Mouse (Mus musculus): ENCODE results near the gene Crocc2. TPM values are rescaled to one million over a fixed set of nuclear protein-coding genes. Genes with fewer than 3 reads are reported as not detected.

The Crocc2 gene
- total and polyA plus RNA-seq, 2 experiments from 2014 or later, result 0.08 to 0.34 TPM

GRCm38 (mm10) chr1:93225731-93226520 lies 57.4 kb downstream of the Crocc2 start:
- Histone ChIP-seq H3K9me3 (replicated peaks; ENCODE audit: control insufficient read depth, low read length) (no peaks in the 10 kb centered on the region), H3K36me3 (replicated peaks; ENCODE audit: control insufficient read depth, insufficient read depth, low read length) (no peaks in the 10 kb centered on the region), H3K4me1 (ENCODE audit: control insufficient read depth, insufficient read depth) (0 out of 2 replicates have a peak, but pooled peaks cover 11% of the 10 kb centered on the region), H3K4me3 (ENCODE audit: low read depth, low read length) (no peak overlapping the region), H3K27me3 (ENCODE audit: control insufficient read depth, insufficient read depth, low read length) (no peaks in the 10 kb centered on the region), H3K9ac (replicated peaks; ENCODE audit: low read depth, low read length) (no peak overlapping the region), H3K4me2 (ENCODE audit: low read depth, low read length) (no peak overlapping the region), H3K27ac (ENCODE audit: low read depth) (no peak overlapping the region)
- TF ChIP-seq CTCF (IDR thresholded peaks at IDR 0.05; ENCODE audit: low read depth) (no peak), EP300 (IDR thresholded peaks at IDR 0.05; ENCODE audit: low read depth) (no peak)
- no peak for ATAC-seq (ENCODE audit: insufficient read depth, low read depth)
- 81% methylated on average over 5 of the region's 5 CpGs for whole genome bisulfite sequencing
- DNase-seq (ENCODE audit: low spot score), result no peak

GRCm38 (mm10) chr1:93227303-93227975 lies 58.9 kb downstream of the Crocc2 start:
- no peak overlapping the region for H3K9ac ChIP-seq (replicated peaks; ENCODE audit: low read depth, low read length)
- ATAC-seq (ENCODE audit: insufficient read depth, low read depth), result no peak
- H3K4me2 ChIP-seq (ENCODE audit: low read depth, low read length), result no peak overlapping the region
- no peaks in the 10 kb centered on the region for H3K27me3 ChIP-seq (ENCODE audit: control insufficient read depth, insufficient read depth, low read length)
- H3K9me3 ChIP-seq (replicated peaks; ENCODE audit: control insufficient read depth, low read length), result no peaks in the 10 kb centered on the region
- TF ChIP-seq EP300 (IDR thresholded peaks at IDR 0.05; ENCODE audit: low read depth) (no peak), CTCF (IDR thresholded peaks at IDR 0.05; ENCODE audit: low read depth) (no peak)
- H3K36me3 ChIP-seq (replicated peaks; ENCODE audit: control insufficient read depth, insufficient read depth, low read length), result no peaks in the 10 kb centered on the region
- 72% methylated on average over 7 of the region's 7 CpGs for WGBS
- H3K4me1 ChIP-seq (ENCODE audit: control insufficient read depth, insufficient read depth), result 0 out of 2 replicates have a peak, but pooled peaks cover 11% of the 10 kb centered on the region
- no peak for DNase-seq (ENCODE audit: low spot score)
- no peak overlapping the region for H3K27ac ChIP-seq (ENCODE audit: low read depth)
- H3K4me3 ChIP-seq (ENCODE audit: low read depth, low read length), result no peak overlapping the region

GRCm38 (mm10) chr1:93227976-93228365 lies 59.4 kb downstream of the Crocc2 start:
- 0 out of 2 replicates have a peak, but pooled peaks cover 11% of the 10 kb centered on the region for H3K4me1 ChIP-seq (ENCODE audit: control insufficient read depth, insufficient read depth)
- no peak overlapping the region for H3K4me3 ChIP-seq (ENCODE audit: low read depth, low read length)
- no peak overlapping the region for H3K9ac ChIP-seq (replicated peaks; ENCODE audit: low read depth, low read length)
- no peak overlapping the region for H3K27ac ChIP-seq (ENCODE audit: low read depth)
- 92% methylated on average over 7 of the region's 7 CpGs for WGBS
- ATAC-seq (ENCODE audit: insufficient read depth, low read depth) (no peak), DNase-seq (ENCODE audit: low spot score) (no peak)
- no peaks in the 10 kb centered on the region for H3K9me3 ChIP-seq (replicated peaks; ENCODE audit: control insufficient read depth, low read length)
- H3K4me2 ChIP-seq (ENCODE audit: low read depth, low read length), result no peak overlapping the region
- H3K36me3 ChIP-seq (replicated peaks; ENCODE audit: control insufficient read depth, insufficient read depth, low read length), result no peaks in the 10 kb centered on the region
- no peak for TF ChIP-seq CTCF (IDR thresholded peaks at IDR 0.05; ENCODE audit: low read depth)
- TF ChIP-seq EP300 (IDR thresholded peaks at IDR 0.05; ENCODE audit: low read depth), result no peak
- no peaks in the 10 kb centered on the region for H3K27me3 ChIP-seq (ENCODE audit: control insufficient read depth, insufficient read depth, low read length)

GRCm38 (mm10) chr1:93229221-93229620 lies 60.7 kb downstream of the Crocc2 start:
- Histone ChIP-seq H3K9me3 (replicated peaks; ENCODE audit: control insufficient read depth, low read length) (no peaks in the 10 kb centered on the region), H3K36me3 (replicated peaks; ENCODE audit: control insufficient read depth, insufficient read depth, low read length) (no peaks in the 10 kb centered on the region), H3K4me2 (ENCODE audit: low read depth, low read length) (no peak overlapping the region), H3K9ac (replicated peaks; ENCODE audit: low read depth, low read length) (no peak overlapping the region), H3K27me3 (ENCODE audit: control insufficient read depth, insufficient read depth, low read length) (peaks cover 6% of the 10 kb centered on the region; the same call in 1 of the 2 replicates), H3K4me1 (ENCODE audit: control insufficient read depth, insufficient read depth) (0 out of 2 replicates have a peak, but pooled peaks cover 11% of the 10 kb centered on the region), H3K27ac (ENCODE audit: low read depth) (no peak overlapping the region), H3K4me3 (ENCODE audit: low read depth, low read length) (no peak overlapping the region)
- WGBS, result 80% methylated on average over 6 of the region's 6 CpGs
- DNase-seq (ENCODE audit: low spot score) (no peak), ATAC-seq (ENCODE audit: insufficient read depth, low read depth) (no peak)
- TF ChIP-seq CTCF (IDR thresholded peaks at IDR 0.05; ENCODE audit: low read depth), result no peak
- TF ChIP-seq EP300 (IDR thresholded peaks at IDR 0.05; ENCODE audit: low read depth), result no peak

- H3K27me3 ChIP-seq (ENCODE audit: control insufficient read depth, insufficient read depth, low read length), result peaks cover 8% of the 10 kb centered on the region; the same call in 1 of the 2 replicates
- no peak for ATAC-seq (ENCODE audit: insufficient read depth, low read depth)
Measured at GRCm38 (mm10) chr1:93229626-93230025, 61.1 kb downstream of the Crocc2 start.

More at GRCm38 (mm10) chr1:93229626-93230025, 61.1 kb downstream of the Crocc2 start:
- TF ChIP-seq CTCF (IDR thresholded peaks at IDR 0.05; ENCODE audit: low read depth), result no peak
- TF ChIP-seq EP300 (IDR thresholded peaks at IDR 0.05; ENCODE audit: low read depth), result no peak
- Histone ChIP-seq H3K4me3 (ENCODE audit: low read depth, low read length) (no peak overlapping the region), H3K36me3 (replicated peaks; ENCODE audit: control insufficient read depth, insufficient read depth, low read length) (no peaks in the 10 kb centered on the region), H3K4me1 (ENCODE audit: control insufficient read depth, insufficient read depth) (0 out of 2 replicates have a peak, but pooled peaks cover 11% of the 10 kb centered on the region), H3K9ac (replicated peaks; ENCODE audit: low read depth, low read length) (no peak overlapping the region), H3K27ac (ENCODE audit: low read depth) (no peak overlapping the region), H3K9me3 (replicated peaks; ENCODE audit: control insufficient read depth, low read length) (no peaks in the 10 kb centered on the region), H3K4me2 (ENCODE audit: low read depth, low read length) (no peak overlapping the region)
- 64% methylated on average over 4 of the region's 4 CpGs for WGBS
- DNase-seq (ENCODE audit: low spot score), result no peak

Measured in heart, postnatal 0 days (tissue).